Mouse (Mus musculus): ENCODE measurements around the gene 1700030K09Rik. TPM values are rescaled to one million over a fixed set of nuclear protein-coding genes. Genes with fewer than 3 reads are reported as not detected.

Gene 1700030K09Rik
- polyA plus RNA-seq, 1 experiment from 2014 or later: 10.4 TPM

DNA sequence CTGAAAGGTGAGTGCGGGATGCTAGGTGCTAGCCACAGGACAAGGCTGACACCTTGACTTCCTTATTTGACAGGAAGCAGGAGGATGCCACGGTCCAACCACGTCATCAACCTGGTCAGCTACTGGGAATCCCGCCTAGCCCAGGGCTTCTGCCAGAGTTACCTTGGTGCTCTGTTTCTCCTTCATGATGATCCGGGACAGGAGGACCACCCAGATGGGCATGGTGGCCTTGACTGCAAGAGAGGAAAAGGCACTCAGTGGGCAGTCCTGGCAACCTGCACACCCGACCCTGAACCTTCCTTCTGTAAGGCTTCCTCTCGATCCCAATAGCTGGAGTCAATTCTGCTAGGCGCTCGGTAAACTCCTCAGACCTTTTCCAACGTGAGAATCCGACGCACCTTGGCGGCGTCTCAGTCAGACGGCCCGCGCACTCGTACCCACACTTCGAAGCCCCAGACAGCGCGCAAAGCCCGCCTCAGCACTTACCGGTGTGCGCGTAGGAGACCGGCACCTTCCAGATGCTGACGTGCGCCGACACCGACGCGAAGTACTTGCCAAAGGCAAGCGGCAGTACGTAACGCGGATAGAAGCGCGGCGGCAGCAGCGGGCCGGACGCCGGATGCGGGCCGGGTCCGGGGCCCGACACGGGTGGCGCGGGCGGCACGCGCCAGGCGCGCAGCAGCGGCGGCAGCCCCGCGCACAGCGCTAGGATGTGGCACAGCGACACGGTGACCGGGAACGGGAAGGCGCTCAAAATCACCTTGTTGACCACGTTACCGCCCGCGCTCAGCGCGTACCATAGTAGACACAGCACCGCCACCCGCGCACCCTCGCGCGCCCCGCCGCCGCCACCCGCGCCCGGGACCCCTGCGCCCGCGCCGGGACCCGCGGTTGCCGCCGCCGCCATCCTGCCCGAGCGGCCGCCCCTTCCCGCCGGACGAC lies 48.3 kb downstream of the 1700030K09Rik start, which contains the start of gene Slc35e1:
Gene Slc35e1 (minus strand): TSS at position 935 of the 942 bp plus-strand sequence.
- peak within 1 kb of the TSS; percentile 82 for H3K9ac ChIP-seq (ENCODE audit: low read depth, low read length)
- H3K36me3 ChIP-seq (ENCODE audit: insufficient read depth, low read length): peaks cover 30% of the 10 kb centered on the region; the same call in 1 of the 2 replicates
- peaks cover 3% of the 10 kb centered on the region; the same call in 1 of the 2 replicates for H3K4me1 ChIP-seq (replicated peaks; ENCODE audit: insufficient read depth, low read length)
- WGBS: under 1% methylated on average over 95 of the region's 98 CpGs
- ATAC-seq (replicated peaks; ENCODE audit: low FRiP score, low read depth) (peak; percentile 37), DNase-seq (ENCODE audit: low spot score) (peak; percentile 44)
- H3K27ac ChIP-seq: peak within 1 kb of the TSS; percentile 85
- no peak for TF ChIP-seq CTCF (IDR thresholded peaks at IDR 0.05; ENCODE audit: low read depth)
- H3K9me3 ChIP-seq (replicated peaks; ENCODE audit: low read length): no peaks in the 10 kb centered on the region
- peak within 1 kb of the TSS; percentile 89 for H3K4me2 ChIP-seq (ENCODE audit: low read length)
- H3K27me3 ChIP-seq (ENCODE audit: insufficient read depth, low read length): no peaks in the 10 kb centered on the region
- H3K4me3 ChIP-seq (replicated peaks; ENCODE audit: low read depth, low read length): peak within 1 kb of the TSS; percentile 95

DNA sequence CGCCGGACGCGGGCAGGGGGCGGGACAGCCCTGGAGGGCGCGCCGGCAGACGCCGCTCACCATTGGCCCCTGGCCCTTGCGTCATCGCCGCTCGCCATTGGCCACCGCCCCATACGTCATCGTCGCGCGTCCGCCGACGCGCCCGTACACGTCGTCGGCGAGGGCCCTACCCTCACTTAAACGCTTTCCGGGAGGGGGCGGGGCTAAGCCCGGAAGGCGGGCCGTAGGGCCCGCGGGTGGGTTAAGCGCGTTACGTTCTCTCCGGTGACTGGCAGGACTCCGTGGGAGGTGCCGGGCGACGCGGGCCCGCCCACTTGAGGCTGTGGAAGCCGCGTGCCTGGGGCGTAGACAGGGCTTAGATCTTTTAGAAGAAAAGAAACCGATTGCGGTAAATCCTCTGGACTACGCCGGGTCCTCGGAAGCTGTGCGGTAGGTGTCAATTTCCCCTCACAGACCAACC lies 49.0 kb downstream of the 1700030K09Rik start:
- peak overlapping the region; percentile 85 for H3K27ac ChIP-seq
- peak overlapping the region; percentile 82 for H3K9ac ChIP-seq (ENCODE audit: low read depth, low read length)
- no peaks in the 10 kb centered on the region for H3K27me3 ChIP-seq (ENCODE audit: insufficient read depth, low read length)
- H3K9me3 ChIP-seq (replicated peaks; ENCODE audit: low read length): no peaks in the 10 kb centered on the region
- TF ChIP-seq CTCF (IDR thresholded peaks at IDR 0.05; ENCODE audit: low read depth): no peak
- ATAC-seq (replicated peaks; ENCODE audit: low FRiP score, low read depth) (peak; percentile 99), DNase-seq (ENCODE audit: low spot score) (peak; percentile 98)
- peak overlapping the region; percentile 95 for H3K4me3 ChIP-seq (replicated peaks; ENCODE audit: low read depth, low read length)
- under 1% methylated on average over 51 of the region's 56 CpGs for WGBS
- peaks cover 3% of the 10 kb centered on the region; the same call in 1 of the 2 replicates for H3K4me1 ChIP-seq (replicated peaks; ENCODE audit: insufficient read depth, low read length)
- H3K36me3 ChIP-seq (ENCODE audit: insufficient read depth, low read length): peaks cover 31% of the 10 kb centered on the region; the same call in 1 of the 2 replicates
- H3K4me2 ChIP-seq (ENCODE audit: low read length): peak overlapping the region; percentile 89

DNA sequence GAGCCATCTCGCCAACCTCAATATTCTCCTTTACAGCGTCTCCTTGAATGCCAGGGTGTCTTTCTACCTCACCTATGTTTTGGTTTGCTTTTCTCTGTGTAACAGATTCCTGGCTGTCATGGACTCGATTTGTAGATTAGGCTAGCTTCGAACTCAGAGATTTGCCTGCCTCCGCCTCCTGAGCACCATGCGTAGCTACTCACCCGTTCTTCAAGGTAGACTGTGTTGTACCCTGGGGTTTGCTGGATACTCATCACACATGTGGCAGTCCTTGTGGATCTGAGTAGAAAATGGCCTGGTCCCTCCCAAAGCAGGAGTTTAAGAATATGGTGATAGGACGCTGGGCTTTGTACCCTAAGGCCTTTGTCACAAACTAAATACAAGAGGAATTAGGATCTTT lies 49.7 kb downstream of the 1700030K09Rik start:
- H3K27me3 ChIP-seq (ENCODE audit: insufficient read depth, low read length): no peaks in the 10 kb centered on the region
- peak overlapping the region; percentile 82 for H3K4me2 ChIP-seq (ENCODE audit: low read length)
- peak overlapping the region; percentile 69 for H3K27ac ChIP-seq
- 10% methylated on average over 8 of the region's 8 CpGs for WGBS
- ATAC-seq (replicated peaks; ENCODE audit: low FRiP score, low read depth) (no peak), DNase-seq (ENCODE audit: low spot score) (peak; percentile 7)
- peaks cover 3% of the 10 kb centered on the region; the same call in 1 of the 2 replicates for H3K4me1 ChIP-seq (replicated peaks; ENCODE audit: insufficient read depth, low read length)
- no peak for TF ChIP-seq CTCF (IDR thresholded peaks at IDR 0.05; ENCODE audit: low read depth)
- H3K9me3 ChIP-seq (replicated peaks; ENCODE audit: low read length): no peaks in the 10 kb centered on the region
- H3K36me3 ChIP-seq (ENCODE audit: insufficient read depth, low read length): peaks cover 26% of the 10 kb centered on the region; the same call in 1 of the 2 replicates
- H3K4me3 ChIP-seq (replicated peaks; ENCODE audit: low read depth, low read length): peak overlapping the region; percentile 95
- peak overlapping the region; percentile 51; the same call in 1 of the 2 replicates for H3K9ac ChIP-seq (ENCODE audit: low read depth, low read length)

DNA sequence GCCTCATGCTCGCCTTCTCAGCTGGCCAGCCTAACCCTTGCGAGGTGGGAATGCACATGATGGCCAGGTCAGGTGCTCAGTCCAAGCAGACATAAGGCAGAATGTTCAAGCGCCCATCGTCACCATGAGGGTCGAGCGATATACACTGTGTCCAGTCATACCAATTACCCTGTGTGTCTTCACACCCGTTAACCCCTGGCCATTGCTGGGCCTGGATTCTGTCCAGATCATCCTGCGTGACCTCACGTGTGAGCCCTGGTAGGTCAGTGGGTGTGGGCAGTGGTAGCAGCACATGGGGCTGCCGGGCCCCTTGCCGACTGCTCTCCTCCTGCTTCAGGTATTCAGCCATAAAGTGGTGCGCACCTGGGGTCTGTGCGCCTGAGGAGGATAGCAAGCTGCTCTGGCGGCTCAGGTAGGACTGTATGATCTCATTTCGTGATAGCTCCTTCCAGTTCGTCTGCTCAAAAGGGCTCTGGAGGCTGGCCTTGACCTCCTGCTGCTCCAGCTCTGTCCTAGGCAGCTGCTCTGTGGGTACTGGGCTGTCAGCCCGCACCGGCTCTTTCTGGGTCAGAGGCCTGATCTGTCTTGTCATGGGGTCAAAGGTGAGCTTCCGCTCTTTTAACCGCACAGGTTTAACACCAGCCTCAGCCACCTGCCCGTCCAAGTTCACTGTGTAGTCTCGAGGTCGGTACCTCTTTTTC lies 51.9 kb downstream of the 1700030K09Rik start:
- H3K4me3 ChIP-seq (replicated peaks; ENCODE audit: low read depth, low read length): no peak overlapping the region
- WGBS: 85% methylated on average over 23 of the region's 23 CpGs
- H3K27ac ChIP-seq: no peak overlapping the region
- no peak for DNase-seq (ENCODE audit: low spot score)
- H3K27me3 ChIP-seq (ENCODE audit: insufficient read depth, low read length): no peaks in the 10 kb centered on the region
- peaks cover 3% of the 10 kb centered on the region; the same call in 1 of the 2 replicates for H3K4me1 ChIP-seq (replicated peaks; ENCODE audit: insufficient read depth, low read length)
- H3K9me3 ChIP-seq (replicated peaks; ENCODE audit: low read length): no peaks in the 10 kb centered on the region
- ATAC-seq (replicated peaks; ENCODE audit: low FRiP score, low read depth): no peak
- H3K9ac ChIP-seq (ENCODE audit: low read depth, low read length): no peak overlapping the region
- H3K36me3 ChIP-seq (ENCODE audit: insufficient read depth, low read length): peaks cover 21% of the 10 kb centered on the region; the same call in 1 of the 2 replicates
- TF ChIP-seq CTCF (IDR thresholded peaks at IDR 0.05; ENCODE audit: low read depth): no peak
- no peak overlapping the region for H3K4me2 ChIP-seq (ENCODE audit: low read length)

DNA sequence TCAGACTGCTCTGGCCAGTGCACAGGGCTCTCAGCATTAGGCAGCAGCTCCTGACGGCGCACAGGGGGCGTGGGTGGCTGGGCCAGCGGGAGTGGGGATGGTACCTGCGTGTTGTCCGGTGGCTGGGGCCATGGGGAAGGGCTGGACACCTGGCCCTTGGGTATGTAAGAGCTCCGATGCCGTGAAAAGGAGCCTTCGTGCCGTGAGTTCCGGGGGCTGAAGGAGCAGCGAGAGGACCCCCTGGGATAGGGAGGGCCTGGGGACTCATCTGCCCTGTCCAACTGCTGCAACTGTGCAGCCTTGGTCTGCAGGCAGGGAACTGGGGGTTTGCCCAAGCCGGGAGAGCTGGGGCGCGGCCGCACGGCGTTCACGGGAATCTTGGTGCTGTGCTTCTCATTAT lies 52.5 kb downstream of the 1700030K09Rik start:
- 92% methylated on average over 19 of the region's 19 CpGs for WGBS
- no peak overlapping the region for H3K4me2 ChIP-seq (ENCODE audit: low read length)
- no peak overlapping the region for H3K27ac ChIP-seq
- H3K9me3 ChIP-seq (replicated peaks; ENCODE audit: low read length): no peaks in the 10 kb centered on the region
- no peak overlapping the region for H3K9ac ChIP-seq (ENCODE audit: low read depth, low read length)
- ATAC-seq (replicated peaks; ENCODE audit: low FRiP score, low read depth) (no peak), DNase-seq (ENCODE audit: low spot score) (no peak)
- no peaks in the 10 kb centered on the region for H3K27me3 ChIP-seq (ENCODE audit: insufficient read depth, low read length)
- H3K4me1 ChIP-seq (replicated peaks; ENCODE audit: insufficient read depth, low read length): peaks cover 3% of the 10 kb centered on the region; the same call in 1 of the 2 replicates
- H3K36me3 ChIP-seq (ENCODE audit: insufficient read depth, low read length): peaks cover 21% of the 10 kb centered on the region; the same call in 1 of the 2 replicates
- H3K4me3 ChIP-seq (replicated peaks; ENCODE audit: low read depth, low read length): no peak overlapping the region
- no peak for TF ChIP-seq CTCF (IDR thresholded peaks at IDR 0.05; ENCODE audit: low read depth)

DNA sequence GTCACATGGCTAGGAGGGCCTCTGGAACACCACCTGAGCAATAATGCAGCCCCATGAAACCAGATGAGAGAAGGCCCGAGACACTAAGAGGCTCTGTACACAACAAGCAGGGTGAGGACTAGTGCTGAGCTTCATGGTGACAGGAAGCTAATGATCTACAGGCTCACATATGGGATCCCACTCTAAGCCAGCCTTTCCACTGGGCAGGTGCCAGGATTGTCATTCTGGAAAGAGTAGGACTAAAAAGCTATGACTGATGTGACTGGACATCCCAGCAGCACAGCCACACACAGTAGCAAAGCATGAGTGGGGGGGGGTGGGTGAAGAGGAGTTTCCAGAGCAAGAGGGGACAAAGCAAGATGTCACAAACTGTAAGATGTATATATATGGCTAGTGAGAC lies 54.2 kb downstream of the 1700030K09Rik start:
- Histone ChIP-seq H3K4me1 (replicated peaks; ENCODE audit: insufficient read depth, low read length) (0 out of 2 replicates have a peak, but pooled peaks cover 3% of the 10 kb centered on the region), H3K4me3 (replicated peaks; ENCODE audit: low read depth, low read length) (no peak overlapping the region), H3K27me3 (ENCODE audit: insufficient read depth, low read length) (no peaks in the 10 kb centered on the region), H3K4me2 (ENCODE audit: low read length) (no peak overlapping the region), H3K9ac (ENCODE audit: low read depth, low read length) (no peak overlapping the region), H3K27ac (no peak overlapping the region), H3K36me3 (ENCODE audit: insufficient read depth, low read length) (peaks cover 21% of the 10 kb centered on the region; the same call in 1 of the 2 replicates), H3K9me3 (replicated peaks; ENCODE audit: low read length) (no peaks in the 10 kb centered on the region)
- TF ChIP-seq CTCF (IDR thresholded peaks at IDR 0.05; ENCODE audit: low read depth): no peak
- DNase-seq (ENCODE audit: low spot score) (no peak), ATAC-seq (replicated peaks; ENCODE audit: low FRiP score, low read depth) (no peak)
- 93% methylated on average over 1 of the region's 1 CpGs for WGBS
